Mouse (Mus musculus) limb, embryonic 13.5 days (tissue): ENCODE results near the gene Chrm3. TPM values are rescaled to one million over a fixed set of nuclear protein-coding genes. Genes with fewer than 3 reads are reported as not detected.

Experiments
- ATAC-seq: fragments of 200-750 bp; cut with Nextera tagmentation; 2 replicates; pipeline ENCODE4 v1.8.0; 2017; ENCODE audit warnings: low read depth, moderate number of reproducible peaks, moderate TSS enrichment; ENCODE audit not compliant: low FRiP score
- H3K27ac ChIP-seq: fragments of 300-500 bp; sonication (generic); 2 replicates; pipeline ENCODE4 v1.5.1; 2015; ENCODE audit warnings: inconsistent platforms, mild to moderate bottlenecking, moderate library complexity
- H3K27me3 ChIP-seq: fragments of 300-500 bp; sonication (generic); 2 replicates; pipeline ENCODE4 v1.6.1; 2015; ENCODE audit warnings: mild to moderate bottlenecking, inconsistent platforms
- H3K36me3 ChIP-seq: fragments of 300-500 bp; sonication (generic); 2 replicates; pipeline ENCODE4 v1.6.1; 2015; ENCODE audit warnings: inconsistent platforms, mild to moderate bottlenecking, moderate library complexity
- H3K4me1 ChIP-seq: fragments of 300-500 bp; sonication (generic); 2 replicates; pipeline ENCODE4 v1.6.1; 2015; ENCODE audit warnings: inconsistent platforms
- H3K4me2 ChIP-seq: fragments of 300-500 bp; sonication (generic); replicated peaks from 2 replicates; pipeline ENCODE4 v1.6.1; 2015; ENCODE audit warnings: inconsistent platforms, mild to moderate bottlenecking, moderate library complexity
- H3K4me3 ChIP-seq: fragments of 300-500 bp; sonication (generic); 2 replicates; pipeline ENCODE4 v1.5.1; 2015; ENCODE audit warnings: moderate library complexity, mild to moderate bottlenecking, inconsistent platforms
- H3K9ac ChIP-seq: fragments of 300-500 bp; sonication (generic); 2 replicates; pipeline ENCODE4 v1.6.1; 2015; ENCODE audit warnings: mild to moderate bottlenecking, inconsistent platforms
- H3K9me3 ChIP-seq: fragments of 300-500 bp; sonication (generic); 2 replicates; pipeline ENCODE4 v1.6.1; 2016; ENCODE audit warnings: inconsistent platforms
- WGBS: fragments of 180-500 bp; shearing (Covaris S2); methylation state at CpG from one replicate; pipeline ENCODE4 v1.1.7; 2015; 5-methylcytosine and 5-hydroxymethylcytosine counted together
- polyA plus RNA-seq: library from polyadenylated mRNA; unstranded; fragments of >200 nt; fragmentation: Nextera tagmentation; extraction: Ambion mirVana; gene quantifications from 2 replicates; pipeline ENCODE4 v1.2.1, GENCODE M21; 2015

The Chrm3 gene
- polyA plus RNA-seq, 1 experiment from 2014 or later, result 1.9 TPM

DNA sequence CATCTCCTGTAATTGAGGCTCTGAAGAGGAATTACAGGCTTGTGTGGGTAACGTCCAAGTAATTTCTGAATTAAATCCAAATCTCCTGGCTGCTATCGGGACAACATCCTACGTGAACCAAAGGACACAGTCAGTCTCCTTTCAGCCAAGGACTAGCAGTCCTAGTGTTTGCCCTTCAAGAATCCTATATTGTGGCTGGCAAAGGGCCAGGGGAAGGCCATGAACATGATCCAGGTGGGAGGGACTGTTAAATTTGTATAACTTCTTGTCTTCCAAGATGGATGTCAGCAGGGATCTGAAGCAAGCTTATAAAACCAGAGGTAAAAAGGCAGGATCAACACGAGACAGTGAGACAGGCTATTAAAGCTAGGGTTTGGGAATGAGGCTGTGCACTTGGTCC is 357.7 kb downstream of the Chrm3 start:
- Histone ChIP-seq H3K4me2 (no peak overlapping the region), H3K27me3 (no peaks in the 10 kb centered on the region), H3K4me3 (no peak overlapping the region), H3K36me3 (no peaks in the 10 kb centered on the region), H3K9ac (no peak overlapping the region), H3K9me3 (no peaks in the 10 kb centered on the region), H3K27ac (no peak overlapping the region), H3K4me1 (peaks cover 4% of the 10 kb centered on the region; the same call in 1 of the 2 replicates)
- WGBS, result 60% methylated on average over 4 of the region's 4 CpGs
- no peak for ATAC-seq

DNA sequence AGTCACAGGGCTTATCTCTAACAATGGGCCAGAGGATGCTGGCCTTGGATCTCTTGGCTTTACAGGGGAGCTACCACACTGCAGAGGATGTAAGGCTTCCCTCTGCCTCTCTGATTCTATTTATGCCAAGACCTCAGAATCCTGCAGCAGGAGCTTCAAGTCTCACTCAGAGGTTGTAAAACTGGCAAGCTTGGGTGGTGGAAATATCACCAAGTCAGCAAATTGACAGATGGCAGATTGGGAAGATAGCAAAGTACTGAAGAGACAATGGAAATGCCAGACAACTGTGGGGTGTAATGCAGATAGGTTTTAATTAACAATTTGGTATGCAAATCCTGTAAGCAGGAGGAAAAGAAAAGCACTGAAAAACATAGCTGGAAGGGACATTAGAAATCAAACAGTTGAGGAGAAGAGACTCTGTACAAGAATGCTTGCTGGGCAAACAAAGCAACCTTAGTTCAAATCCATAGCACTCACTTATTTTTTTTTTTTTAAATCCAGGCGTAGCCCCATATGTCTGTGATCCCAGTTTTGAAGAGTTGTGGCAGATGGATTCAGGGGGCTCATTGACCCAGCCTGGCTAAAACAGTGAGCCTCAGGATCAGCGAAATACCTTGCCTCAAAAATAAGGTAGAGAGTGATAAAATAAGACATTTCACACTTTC is 362.9 kb downstream of the Chrm3 start:
- no peaks in the 10 kb centered on the region for H3K4me1 ChIP-seq
- ATAC-seq, result no peak
- H3K4me3 ChIP-seq, result no peak overlapping the region
- H3K9ac ChIP-seq, result no peak overlapping the region
- H3K27me3 ChIP-seq, result no peaks in the 10 kb centered on the region
- no peaks in the 10 kb centered on the region for H3K9me3 ChIP-seq
- no peak overlapping the region for H3K27ac ChIP-seq
- no peaks in the 10 kb centered on the region for H3K36me3 ChIP-seq
- H3K4me2 ChIP-seq, result no peak overlapping the region
- 85% methylated on average over 2 of the region's 2 CpGs for WGBS

DNA sequence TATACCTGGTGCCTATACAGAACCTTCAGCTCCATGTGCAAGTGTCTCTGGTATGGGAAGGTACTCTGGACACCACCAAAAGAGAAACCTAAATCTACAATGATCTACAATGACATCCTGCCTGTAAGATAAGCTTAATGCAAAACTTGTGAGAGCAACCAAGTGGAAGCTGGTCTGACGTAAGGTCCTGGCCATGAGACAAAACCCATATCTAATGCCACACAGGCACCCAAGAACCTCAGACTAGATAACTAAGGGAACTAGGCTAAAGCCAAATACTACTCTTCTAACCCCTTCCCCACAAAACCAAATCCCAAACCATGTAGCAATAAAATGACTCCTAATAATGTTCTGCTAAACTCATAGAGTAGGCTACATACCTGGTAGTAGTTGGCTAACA is 364.8 kb downstream of the Chrm3 start:
- Histone ChIP-seq H3K4me2 (no peak overlapping the region), H3K4me3 (no peak overlapping the region), H3K36me3 (no peaks in the 10 kb centered on the region), H3K9me3 (no peaks in the 10 kb centered on the region), H3K27ac (no peak overlapping the region), H3K27me3 (no peaks in the 10 kb centered on the region), H3K4me1 (no peaks in the 10 kb centered on the region), H3K9ac (no peak overlapping the region)
- ATAC-seq, result no peak
- 94% methylated on average over 1 of the region's 1 CpGs for WGBS

DNA sequence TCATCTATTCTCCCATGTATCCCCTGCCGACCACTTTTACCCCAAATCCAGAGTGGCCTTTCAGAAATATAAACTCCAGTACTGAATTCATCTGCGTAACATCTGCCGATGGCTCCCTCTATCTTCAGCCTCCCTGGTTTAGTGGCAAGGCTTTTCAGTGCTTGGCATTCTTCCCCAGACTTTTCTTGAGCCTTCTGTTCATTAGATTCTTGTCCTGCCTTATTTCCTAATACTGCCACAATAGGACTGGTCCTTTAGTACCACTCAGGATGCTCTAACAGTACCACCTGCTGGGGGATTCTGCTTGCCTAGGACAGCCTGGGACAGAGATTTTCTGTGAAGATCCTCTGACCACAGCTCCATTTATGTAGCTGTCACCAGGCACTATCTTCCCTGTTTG is 367.1 kb downstream of the Chrm3 start:
- Histone ChIP-seq H3K9ac (no peak overlapping the region), H3K4me1 (no peaks in the 10 kb centered on the region), H3K9me3 (no peaks in the 10 kb centered on the region), H3K4me3 (no peak overlapping the region), H3K4me2 (no peak overlapping the region), H3K27me3 (no peaks in the 10 kb centered on the region), H3K36me3 (no peaks in the 10 kb centered on the region), H3K27ac (no peak overlapping the region)
- WGBS, result 94% methylated on average over 3 of the region's 3 CpGs
- no peak for ATAC-seq

GRCm38 (mm10) chr13:9992640-9993039 is 368.0 kb downstream of the Chrm3 start:
- H3K36me3 ChIP-seq, result no peaks in the 10 kb centered on the region
- no peak overlapping the region for H3K27ac ChIP-seq
- H3K27me3 ChIP-seq, result no peaks in the 10 kb centered on the region
- no peak overlapping the region for H3K4me3 ChIP-seq
- ATAC-seq, result no peak
- no peaks in the 10 kb centered on the region for H3K4me1 ChIP-seq
- no peak overlapping the region for H3K4me2 ChIP-seq
- no peaks in the 10 kb centered on the region for H3K9me3 ChIP-seq
- no peak overlapping the region for H3K9ac ChIP-seq
- WGBS, result 73% methylated on average over 2 of the region's 2 CpGs

DNA sequence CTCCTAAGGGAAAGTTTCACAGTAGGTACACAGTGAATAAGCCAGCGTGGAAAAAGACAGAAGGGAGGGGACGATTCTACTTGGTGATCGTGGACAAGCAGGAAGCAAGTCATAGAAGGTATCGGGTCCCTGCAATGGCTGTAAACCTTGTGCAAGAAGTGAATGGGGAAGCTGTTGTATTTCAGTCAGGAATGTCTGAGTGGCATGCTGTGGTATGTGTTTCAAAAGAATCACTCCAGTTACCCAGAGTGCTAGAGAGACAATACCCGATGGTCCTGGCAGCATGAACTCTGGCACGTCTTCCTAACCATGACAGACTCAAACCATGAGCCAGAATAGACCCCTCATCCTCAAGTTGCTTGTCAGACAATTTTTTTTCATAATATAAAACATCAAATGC is 375.0 kb downstream of the Chrm3 start:
- H3K4me3 ChIP-seq, result no peak overlapping the region
- WGBS, result 75% methylated on average over 6 of the region's 6 CpGs
- no peak for ATAC-seq

DNA sequence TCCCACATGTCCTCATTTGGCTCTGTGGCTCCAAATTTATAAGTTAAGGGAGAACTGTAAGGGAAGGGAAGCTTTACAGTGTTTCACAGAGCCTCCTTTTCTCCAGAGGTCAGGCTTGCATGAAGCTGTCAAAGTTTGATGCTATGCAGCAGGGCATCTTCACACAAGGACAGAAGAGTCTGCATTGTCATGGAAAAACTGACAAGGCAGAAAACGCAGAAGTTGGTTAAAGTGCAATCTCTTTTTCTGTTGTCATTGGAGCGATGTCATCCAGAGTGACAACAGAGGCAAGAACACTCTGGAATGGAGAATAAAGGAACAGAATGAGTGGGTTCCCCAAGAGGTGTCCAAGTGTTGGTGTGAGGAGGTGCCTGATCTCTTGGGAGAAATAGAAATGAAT is 377.4 kb downstream of the Chrm3 start:
- Histone ChIP-seq H3K27ac (no peak overlapping the region), H3K36me3 (no peaks in the 10 kb centered on the region), H3K4me2 (no peak overlapping the region), H3K4me1 (no peaks in the 10 kb centered on the region), H3K27me3 (no peaks in the 10 kb centered on the region), H3K9ac (no peak overlapping the region), H3K4me3 (no peak overlapping the region), H3K9me3 (no peaks in the 10 kb centered on the region)
- no peak for ATAC-seq
- WGBS, result 84% methylated on average over 2 of the region's 2 CpGs

More for the DNA sequence above, 375.0 kb downstream of the Chrm3 start:
- no peak overlapping the region for H3K9ac ChIP-seq
- H3K27ac ChIP-seq, result no peak overlapping the region
- no peaks in the 10 kb centered on the region for H3K9me3 ChIP-seq
- no peak overlapping the region for H3K4me2 ChIP-seq
- no peaks in the 10 kb centered on the region for H3K4me1 ChIP-seq
- H3K27me3 ChIP-seq, result no peaks in the 10 kb centered on the region
- H3K36me3 ChIP-seq, result no peaks in the 10 kb centered on the region

GRCm38 (mm10) chr13:9977699-9978098 is 382.9 kb downstream of the Chrm3 start:
- 66% methylated on average over 1 of the region's 1 CpGs for WGBS
- ATAC-seq, result no peak
- H3K27me3 ChIP-seq, result no peaks in the 10 kb centered on the region

GRCm38 (mm10) chr13:9973742-9974321 is 386.8 kb downstream of the Chrm3 start:
- no peaks in the 10 kb centered on the region for H3K27me3 ChIP-seq
- no peak for ATAC-seq
- no peaks in the 10 kb centered on the region for H3K4me1 ChIP-seq
- no peak overlapping the region for H3K9ac ChIP-seq
- H3K36me3 ChIP-seq, result no peaks in the 10 kb centered on the region
- WGBS, result 50% methylated on average over 2 of the region's 2 CpGs
- no peak overlapping the region for H3K4me3 ChIP-seq
- no peak overlapping the region for H3K27ac ChIP-seq
- no peaks in the 10 kb centered on the region for H3K9me3 ChIP-seq
- no peak overlapping the region for H3K4me2 ChIP-seq

More at GRCm38 (mm10) chr13:9977699-9978098, 382.9 kb downstream of the Chrm3 start:
- H3K9ac ChIP-seq, result no peak overlapping the region
- H3K9me3 ChIP-seq, result no peaks in the 10 kb centered on the region
- no peak overlapping the region for H3K4me2 ChIP-seq
- H3K4me1 ChIP-seq, result no peaks in the 10 kb centered on the region
- H3K27ac ChIP-seq, result no peak overlapping the region
- H3K36me3 ChIP-seq, result no peaks in the 10 kb centered on the region
- H3K4me3 ChIP-seq, result no peak overlapping the region

- H3K27ac ChIP-seq, result no peak overlapping the region
Measured at GRCm38 (mm10) chr13:9971845-9972244, 388.8 kb downstream of the Chrm3 start.

DNA sequence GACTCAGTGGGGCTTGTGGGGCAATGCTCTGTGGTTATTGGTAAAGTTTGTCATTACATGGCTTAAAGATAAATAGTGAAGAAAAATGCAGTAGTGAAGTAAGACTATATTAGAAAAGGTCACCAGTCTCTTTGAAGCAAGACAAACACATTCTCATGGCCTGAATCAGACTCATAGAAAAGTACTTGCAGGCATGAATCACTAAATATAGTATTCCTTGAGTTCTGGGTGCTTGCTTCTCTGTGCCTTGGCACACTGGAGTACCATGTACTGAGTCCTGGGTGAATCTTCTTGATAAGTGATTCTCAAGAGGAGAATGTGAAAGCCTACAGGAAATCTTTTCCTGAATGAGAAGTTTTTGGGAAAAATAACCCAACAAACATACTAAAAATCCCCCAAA is 408.0 kb downstream of the Chrm3 start:
- H3K27me3 ChIP-seq, result no peaks in the 10 kb centered on the region
- no peaks in the 10 kb centered on the region for H3K36me3 ChIP-seq
- no peaks in the 10 kb centered on the region for H3K4me1 ChIP-seq
- no peak for ATAC-seq
- no peaks in the 10 kb centered on the region for H3K9me3 ChIP-seq
- H3K9ac ChIP-seq, result no peak overlapping the region
- H3K4me2 ChIP-seq, result no peak overlapping the region
- no peak overlapping the region for H3K27ac ChIP-seq
- H3K4me3 ChIP-seq, result no peak overlapping the region

More at GRCm38 (mm10) chr13:9971845-9972244, 388.8 kb downstream of the Chrm3 start:
- Histone ChIP-seq H3K27me3 (no peaks in the 10 kb centered on the region), H3K4me3 (no peak overlapping the region), H3K9me3 (no peaks in the 10 kb centered on the region), H3K36me3 (no peaks in the 10 kb centered on the region), H3K4me2 (no peak overlapping the region), H3K9ac (no peak overlapping the region), H3K4me1 (no peaks in the 10 kb centered on the region)
- no peak for ATAC-seq
- WGBS, result 68% methylated on average over 4 of the region's 4 CpGs

- Histone ChIP-seq H3K27me3 (no peaks in the 10 kb centered on the region), H3K36me3 (no peaks in the 10 kb centered on the region), H3K27ac (no peak overlapping the region), H3K9me3 (no peaks in the 10 kb centered on the region), H3K4me2 (no peak overlapping the region), H3K4me1 (no peaks in the 10 kb centered on the region), H3K4me3 (no peak overlapping the region), H3K9ac (no peak overlapping the region)
- ATAC-seq, result no peak
- 75% methylated on average over 1 of the region's 1 CpGs for WGBS
Measured at GRCm38 (mm10) chr13:9951376-9951775, 409.3 kb downstream of the Chrm3 start.

DNA sequence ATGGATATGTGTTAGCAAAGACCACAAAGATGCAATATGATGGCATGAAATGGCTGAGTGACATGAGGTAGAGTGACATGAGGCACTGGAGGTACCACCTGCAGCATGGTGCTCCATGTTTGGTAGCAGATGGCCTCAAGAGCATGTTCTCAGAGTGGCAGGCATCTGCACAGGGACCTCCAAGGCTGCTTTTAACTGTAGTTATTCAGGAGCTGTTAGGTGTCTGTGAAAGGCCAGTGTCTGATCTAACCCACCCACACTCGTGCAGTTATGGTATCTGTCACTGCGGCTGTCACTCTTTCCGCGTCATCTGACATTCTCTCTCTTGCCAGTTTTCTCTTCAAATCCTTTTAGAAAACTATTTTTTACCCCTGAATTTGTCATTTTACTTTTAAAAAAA is 411.6 kb downstream of the Chrm3 start:
- Histone ChIP-seq H3K27me3 (no peaks in the 10 kb centered on the region), H3K4me3 (no peak overlapping the region), H3K9ac (no peak overlapping the region), H3K9me3 (no peaks in the 10 kb centered on the region), H3K27ac (no peak overlapping the region), H3K4me1 (no peaks in the 10 kb centered on the region), H3K4me2 (no peak overlapping the region), H3K36me3 (no peaks in the 10 kb centered on the region)
- 88% methylated on average over 4 of the region's 4 CpGs for WGBS
- no peak for ATAC-seq
